Mouse (Mus musculus) gastrocnemius, postnatal 14 days (tissue): ENCODE data around the gene Clec10a. TPM values are rescaled to one million over a fixed set of nuclear protein-coding genes. Genes with fewer than 3 reads are reported as not detected.

Experiments used
- DNase-seq: peaks from one replicate; pipeline ENCODE4 v3.0.0; 2021; ENCODE audit warnings: mixed read lengths
- intact Hi-C: fragments of 180-260 bp; cut with DNase I; formaldehyde crosslinking; loops from one replicate; pipeline ENCODE4 v1.15.1; 2025; ENCODE audit warnings: low total_unique reads
- total RNA-seq, 2 experiments: library from RNA; stranded (reverse); gene quantifications; 2 replicates each; pipeline ENCODE4 v1.2.3; 2021

The Clec10a gene
- total RNA-seq, 2 experiments from 2014 or later, result 1.8 to 3.1 TPM

DNA sequence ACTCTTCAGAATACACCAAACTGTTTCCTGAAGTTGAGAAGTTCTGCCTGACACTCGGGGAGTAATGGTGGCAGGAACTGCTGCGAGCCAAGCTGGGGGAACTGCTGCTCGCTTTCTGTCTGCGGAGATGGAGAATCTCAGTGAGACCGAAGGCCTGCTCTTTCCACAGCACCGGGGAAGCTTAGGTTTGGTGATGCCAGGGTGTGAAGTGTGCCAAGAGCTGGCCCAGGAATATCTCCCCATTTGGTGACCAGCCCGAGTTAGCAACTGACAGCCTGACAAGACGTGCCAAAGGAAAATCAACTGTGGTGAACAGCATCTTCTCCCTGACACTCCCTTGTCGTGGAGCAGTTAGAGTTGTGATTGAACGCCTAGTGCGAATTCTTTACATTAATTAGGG lies 22.3 kb downstream of the Clec10a start:
- intact Hi-C loops, result no loop called here
- no peak for DNase-seq

DNA sequence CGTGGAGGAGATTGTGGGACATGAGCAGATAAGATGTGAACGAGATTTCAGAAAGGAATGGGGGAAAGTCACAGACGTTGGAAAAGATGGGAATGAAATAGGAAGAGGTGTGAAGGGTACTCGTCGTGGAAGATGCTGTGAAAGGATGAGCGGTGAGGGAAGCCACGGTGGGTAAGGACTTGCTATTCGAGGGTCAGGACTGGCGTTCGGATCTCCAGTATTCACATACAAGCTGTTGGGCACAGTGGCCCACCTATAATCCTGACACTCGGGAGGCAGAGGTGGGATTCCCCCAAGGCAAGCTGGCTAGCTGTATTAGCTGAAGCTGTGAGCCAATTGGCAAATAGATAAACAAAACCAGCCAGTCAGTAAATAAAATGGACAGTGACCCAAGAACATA lies 22.8 kb downstream of the Clec10a start:
- intact Hi-C loops, result no loop called here
- no peak for DNase-seq

DNA sequence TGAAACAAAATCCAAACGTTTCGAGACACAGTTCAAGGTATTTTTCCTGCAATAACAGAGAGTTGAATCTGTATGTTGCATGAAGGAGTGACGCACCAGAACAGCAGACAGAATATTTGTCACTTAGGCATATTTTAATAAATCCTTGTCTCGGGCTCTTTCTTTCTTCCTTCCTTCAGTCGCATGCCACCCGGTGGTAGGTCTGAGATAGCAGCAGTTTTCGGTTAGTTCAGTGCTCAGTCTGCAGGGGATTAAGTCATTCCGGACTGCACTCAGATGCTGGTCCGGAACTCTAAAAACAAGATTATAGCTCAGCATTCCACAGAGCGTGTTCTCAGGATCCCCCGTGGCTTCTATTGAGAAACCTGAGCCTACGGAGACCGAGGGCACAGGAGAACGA lies 23.4 kb downstream of the Clec10a start:
- intact Hi-C loops, result no loop called here
- no peak for DNase-seq

DNA sequence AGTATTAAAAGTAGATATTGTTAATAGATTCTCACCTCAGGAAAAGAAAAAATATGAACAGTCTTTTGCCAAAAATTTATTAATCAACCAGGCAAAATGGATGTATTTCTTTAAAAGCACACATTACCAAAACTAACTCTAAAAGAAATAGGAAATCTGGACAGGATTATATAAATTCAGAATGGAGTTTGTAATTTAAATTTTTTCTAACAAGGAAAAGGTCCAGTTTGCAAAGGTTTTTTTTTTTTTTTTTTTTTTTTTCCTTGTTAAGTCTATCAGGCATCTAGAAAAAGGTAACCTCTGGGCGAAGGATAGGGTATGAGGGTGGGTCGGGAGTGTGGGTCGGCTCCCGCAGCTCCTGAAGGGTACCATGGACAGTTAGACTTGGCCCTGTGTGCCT lies 24.5 kb downstream of the Clec10a start:
- no peak for DNase-seq
- intact Hi-C loops, result no loop called here

DNA sequence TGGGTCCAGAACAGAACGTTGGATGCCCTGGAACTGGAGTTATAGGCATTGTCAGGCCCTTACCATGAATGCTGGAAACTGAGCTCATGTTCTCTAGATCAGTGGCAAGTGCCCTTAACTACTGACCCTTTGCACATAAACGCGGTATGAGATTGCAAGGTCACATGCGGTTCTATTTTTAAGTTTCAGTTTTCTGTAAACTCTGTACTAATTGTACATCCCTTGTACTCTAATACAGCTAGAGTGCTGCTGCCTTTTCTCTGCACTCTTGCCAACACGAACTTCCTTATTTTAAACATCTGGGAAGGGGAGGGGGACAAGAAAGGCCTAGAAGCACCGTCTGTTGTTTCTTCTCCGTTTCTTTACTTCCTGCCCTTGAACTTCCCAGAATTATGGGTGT lies 29.1 kb downstream of the Clec10a start:
- no peak for DNase-seq
- intact Hi-C loops, result no loop called here

DNA sequence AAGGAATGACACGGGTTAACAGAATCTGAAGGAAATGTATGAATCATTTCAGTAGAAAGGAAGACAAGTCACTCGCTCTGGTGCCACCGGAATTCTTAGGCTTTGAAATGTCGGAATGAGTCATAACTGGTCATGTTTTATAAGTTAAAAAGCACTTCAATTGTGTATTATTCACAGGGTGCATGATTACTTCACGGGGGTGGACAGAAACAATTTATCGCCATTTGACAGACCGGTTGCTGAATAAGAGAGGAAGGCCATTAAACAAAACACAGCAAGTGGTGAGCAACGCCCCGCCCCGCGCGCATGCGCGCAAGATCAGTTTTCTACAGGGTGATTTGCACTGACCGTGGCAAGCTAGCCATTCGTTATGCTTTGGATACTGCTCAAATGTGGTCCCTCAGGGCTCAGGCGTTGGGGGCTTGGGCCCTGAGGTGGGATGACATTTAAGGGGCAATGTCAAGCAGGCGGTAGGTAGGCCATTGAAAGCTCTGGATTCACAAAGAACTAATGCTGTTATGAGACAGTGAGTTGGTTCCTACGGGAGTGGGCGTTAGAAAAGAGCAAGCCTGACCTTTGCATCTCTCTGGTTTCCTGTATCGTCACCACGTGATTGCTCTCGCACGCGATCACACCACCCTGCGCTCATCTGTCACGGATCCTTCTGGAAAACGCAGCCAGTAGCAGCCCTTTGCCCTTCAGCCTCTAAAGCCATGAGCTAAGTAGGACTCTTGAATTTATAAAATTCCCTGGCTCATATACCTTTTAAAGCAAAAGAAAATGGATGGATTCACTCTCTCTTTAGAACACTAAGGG lies 33.5 kb downstream of the Clec10a start:
- intact Hi-C loops, result no loop called here
- DNase-seq, result no peak

DNA sequence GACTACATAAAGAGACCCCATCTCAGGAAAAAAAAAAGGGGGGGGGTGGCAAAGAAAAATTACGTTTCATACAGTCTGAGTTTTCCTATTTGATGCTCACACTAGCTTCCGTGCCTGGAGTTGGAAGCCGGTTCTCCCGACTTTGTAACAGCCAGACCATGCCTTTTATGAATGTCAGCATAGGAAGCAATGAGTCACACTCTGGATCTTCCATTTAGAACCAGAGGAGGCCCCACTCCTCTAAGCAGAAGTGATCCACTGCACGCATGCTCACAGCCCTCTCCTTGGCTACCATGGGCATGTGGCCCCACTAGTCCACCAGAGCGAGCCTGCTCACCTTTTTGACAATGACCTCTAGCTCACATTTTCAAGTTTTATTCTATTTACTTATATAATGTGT lies 35.2 kb downstream of the Clec10a start:
- no peak for DNase-seq
- intact Hi-C loops, result no loop called here

DNA sequence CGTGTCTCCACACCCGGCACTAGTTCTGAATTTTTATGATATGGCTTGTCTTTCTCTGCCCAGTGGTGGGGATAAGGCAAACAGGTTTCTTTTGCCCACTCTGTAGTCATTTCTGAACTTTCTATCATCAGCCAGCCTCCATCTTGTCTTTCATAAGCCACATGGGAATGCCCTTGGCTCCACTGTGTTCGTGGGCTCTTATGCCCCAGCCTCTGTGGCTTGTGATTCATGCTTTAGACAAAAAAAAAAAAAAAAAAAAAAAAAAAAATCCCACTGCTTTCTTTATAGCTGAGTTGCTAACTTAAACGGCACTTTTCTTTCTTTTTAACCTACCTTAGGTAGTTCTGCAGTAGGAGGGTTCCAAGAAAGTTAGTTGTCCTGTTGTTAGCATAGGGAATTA lies 36.2 kb downstream of the Clec10a start:
- intact Hi-C loops, result no loop called here
- no peak for DNase-seq

DNA sequence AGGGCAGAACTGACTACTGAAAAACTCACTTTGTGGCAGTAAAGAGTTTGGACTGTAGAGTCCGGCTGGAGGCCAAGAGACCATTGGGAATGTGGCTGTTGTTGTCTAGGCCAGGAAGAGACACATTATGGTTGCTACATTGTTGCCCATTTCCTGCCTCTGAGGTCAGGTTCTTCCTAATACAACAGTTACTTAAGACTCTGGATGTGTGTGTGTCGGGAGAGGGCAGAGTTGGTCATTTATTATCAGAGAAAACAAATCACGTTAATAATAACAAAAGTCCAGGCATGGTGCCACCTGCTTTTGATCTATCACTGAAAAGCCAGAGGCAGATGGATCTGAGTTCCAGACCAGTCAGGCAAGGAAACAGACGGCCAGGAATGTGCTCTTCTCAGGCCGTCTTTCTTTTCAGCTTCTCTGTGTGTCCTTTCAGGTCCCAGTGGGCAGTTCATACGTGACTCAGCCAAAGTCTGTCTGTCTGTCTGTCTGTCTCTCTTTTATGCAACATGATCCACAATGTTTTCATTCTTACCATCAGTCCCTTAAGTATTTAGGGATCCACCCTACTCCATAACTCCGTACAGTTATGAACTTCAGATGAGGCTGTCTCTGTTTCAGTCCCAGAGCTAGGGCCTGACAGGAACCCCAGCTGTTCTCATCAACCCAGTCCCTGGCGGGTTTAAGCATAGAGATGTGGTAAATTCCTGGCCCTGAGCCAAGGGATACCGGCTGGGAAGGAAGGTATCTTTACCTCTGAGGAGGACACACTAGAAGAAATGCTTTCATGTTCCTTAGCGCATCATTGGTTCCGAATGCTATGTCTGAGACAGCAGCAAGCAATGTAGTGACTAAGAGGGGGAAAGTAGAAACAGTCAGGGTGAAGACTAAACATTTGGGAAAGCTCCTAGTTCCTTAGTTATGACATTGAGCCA lies 37.6 kb downstream of the Clec10a start:
- intact Hi-C loops, result no loop called here
- no peak for DNase-seq

DNA sequence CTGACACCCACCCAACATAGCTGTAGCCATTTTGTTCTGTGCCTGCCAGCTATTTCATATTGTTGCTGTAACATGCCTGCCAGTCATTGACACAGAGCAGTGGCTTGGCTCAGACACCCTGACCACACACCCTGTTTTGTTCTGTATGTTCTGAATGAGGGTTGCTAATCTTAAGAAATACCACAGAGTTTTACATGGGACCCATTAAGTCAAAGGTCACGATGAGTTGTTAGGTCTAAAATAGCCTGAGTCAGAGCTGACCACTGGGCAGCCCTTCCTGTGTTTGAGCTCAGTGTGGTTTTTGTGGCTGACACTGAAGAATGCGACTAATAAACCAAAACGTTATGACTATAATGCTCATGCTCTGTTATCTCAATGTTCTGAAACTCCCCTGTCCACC lies 42.3 kb downstream of the Clec10a start:
- no peak for DNase-seq
- intact Hi-C loops, result no loop called here

DNA sequence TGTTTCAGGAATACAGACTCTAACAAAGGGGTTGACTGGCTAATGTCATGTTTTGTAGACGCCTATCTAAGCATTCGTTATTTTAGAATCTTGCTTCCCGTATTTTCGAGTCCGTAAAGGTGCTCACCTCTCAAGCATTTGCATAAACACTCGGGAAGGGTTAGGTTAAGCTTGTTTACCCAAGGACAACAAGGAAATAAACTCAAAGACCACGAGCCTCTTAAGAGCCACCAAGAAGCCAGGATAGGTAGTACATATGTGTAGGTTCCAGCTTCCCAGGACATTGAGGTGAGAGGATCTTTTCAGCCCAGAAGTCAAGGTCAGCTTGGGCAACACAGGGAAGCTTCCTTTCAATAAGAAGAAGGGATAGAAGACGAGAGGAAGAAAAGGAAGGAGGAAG lies 43.1 kb downstream of the Clec10a start:
- DNase-seq, result no peak
- intact Hi-C loops, result no loop called here

DNA sequence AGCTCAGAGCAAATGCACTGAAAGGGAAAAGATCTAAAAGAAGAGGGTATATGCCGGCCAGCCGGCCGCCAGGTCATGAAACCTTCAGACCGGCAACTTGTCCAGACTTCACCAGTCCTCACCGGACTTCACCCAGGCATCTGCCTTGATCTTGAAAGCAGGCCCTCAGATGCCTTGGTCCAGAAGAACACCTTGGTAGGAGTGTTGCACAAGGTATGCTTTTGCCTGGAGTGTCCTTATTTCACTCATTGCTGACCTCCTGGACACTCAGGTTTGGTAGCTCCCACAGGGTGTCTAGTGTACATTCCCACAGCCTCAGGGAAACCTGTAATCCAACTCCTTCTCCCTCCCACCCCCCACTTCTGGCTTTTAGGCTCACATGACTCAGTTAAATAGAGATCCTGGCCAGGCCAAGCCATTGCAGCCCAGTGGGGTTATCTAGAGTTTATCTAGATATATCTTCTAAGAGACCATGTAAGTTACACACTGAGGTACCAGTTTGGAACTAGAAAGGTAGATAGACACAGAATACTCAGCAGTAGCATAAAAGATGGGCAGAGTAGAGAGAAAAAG lies 44.1 kb downstream of the Clec10a start:
- intact Hi-C loops, result loop anchor here (5.0 kb wide), 2 partner anchors 128 to 143 kb away; no protein-coding TSS in a partner anchor
- DNase-seq, result no peak

DNA sequence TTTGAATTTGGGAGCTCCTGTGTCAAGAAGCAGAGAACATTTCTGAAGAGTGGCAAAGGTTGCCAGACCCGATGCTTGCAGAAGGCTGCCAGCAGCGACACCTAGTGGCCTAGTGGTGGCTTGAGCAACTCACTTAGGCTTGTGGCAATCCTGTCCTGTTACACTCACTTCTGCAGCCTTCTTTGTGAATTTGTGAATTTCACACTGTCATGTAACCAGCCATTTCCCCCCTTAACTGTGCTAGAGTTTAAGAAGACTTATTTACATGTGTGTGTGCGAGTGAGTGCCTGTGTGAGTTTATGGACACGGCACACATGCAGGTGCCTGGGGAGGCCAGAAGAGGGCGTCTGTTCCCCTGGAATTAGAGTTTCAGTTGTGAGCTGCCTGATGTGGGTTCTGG lies 45.7 kb downstream of the Clec10a start:
- DNase-seq, result peak; percentile 85
- intact Hi-C loops, result loop anchor here (5.0 kb wide), 2 partner anchors 129 to 144 kb away; no protein-coding TSS in a partner anchor

DNA sequence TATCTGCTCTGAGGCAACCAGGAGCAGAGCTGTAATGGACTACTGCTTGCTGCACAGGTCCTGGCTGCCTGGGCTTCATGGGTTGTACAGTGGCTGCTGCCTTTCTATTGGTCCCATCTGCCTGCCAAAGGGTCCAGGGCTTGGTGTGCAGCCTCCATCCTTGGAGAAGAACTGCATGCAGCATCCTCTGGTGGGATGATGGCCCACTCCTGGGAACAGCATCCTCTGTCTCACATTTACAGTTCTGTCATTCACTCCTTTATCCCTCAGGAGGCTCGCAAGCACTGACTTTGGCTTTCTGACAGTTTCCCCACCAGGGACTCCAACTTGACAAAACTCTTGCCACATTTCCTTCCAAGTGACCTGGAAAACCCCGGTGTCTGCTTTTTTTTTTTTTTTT lies 50.8 kb downstream of the Clec10a start:
- DNase-seq, result no peak
- intact Hi-C loops, result no loop called here

DNA sequence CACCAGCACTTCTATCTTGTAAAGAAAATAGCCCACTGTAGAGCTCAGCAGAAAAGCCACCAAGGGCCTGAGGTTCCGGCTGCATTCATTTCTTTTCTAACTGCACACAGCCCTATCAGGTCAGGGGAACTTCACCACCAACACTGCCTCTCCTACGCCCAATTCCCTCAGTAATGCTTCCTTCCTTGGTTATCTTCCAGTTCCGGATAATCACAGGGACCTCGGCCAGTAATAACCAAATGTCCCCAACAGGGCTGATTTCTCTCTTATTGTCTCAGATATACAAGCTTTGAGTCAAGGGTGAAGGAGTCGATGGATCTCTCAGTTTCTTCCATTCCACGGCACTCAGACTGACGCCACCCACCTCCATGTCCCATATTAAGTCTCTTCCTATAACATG lies 51.3 kb downstream of the Clec10a start:
- intact Hi-C loops, result no loop called here
- no peak for DNase-seq

DNA sequence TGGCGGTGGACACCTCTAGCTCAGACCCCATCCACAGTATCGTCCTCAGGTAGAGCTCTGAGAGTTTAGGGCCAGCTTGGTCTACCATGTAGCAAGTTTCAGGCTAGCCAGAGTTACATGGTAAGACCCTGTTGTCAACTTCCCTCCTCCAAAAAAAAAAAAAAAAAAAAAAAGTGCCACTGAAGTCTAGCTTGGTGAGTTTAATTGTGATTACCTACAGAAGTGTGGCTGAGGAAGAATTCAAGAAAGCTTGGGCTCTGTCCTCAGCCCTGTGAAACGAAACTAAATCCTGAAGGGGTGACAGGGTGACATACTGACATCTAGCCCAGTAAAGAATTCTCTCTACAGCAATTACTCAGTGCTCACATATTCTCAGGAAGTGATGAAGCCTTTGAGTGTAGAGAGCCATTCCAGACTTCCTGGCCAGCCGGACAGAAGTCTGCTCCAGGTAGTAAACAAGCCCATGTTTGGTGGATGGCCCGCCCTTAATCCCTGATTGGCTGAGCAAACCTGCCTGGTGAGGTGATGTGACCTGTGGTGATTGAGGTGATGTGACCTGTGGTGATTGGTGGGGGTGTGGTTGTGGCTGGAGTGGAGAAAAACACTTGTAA lies 52.9 kb downstream of the Clec10a start:
- intact Hi-C loops, result no loop called here
- DNase-seq, result no peak

DNA sequence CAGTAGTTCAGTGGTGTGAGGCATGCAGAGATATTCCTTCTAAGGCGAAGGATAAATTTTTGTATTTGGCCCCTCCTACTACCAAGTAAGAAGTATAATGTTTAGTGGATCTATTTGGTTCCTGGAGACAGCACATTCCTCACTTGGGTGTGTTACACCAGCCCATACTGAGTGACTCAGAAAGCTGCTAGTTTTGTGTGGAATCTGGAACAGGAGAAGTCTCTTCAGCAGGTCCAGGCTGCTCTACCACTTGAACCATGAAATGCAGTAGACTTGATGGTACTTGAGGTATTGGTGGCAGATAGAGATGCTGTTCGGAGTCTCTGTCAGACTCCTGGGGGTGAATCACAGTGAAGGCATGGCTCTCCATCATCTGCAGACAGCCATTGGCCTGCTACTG lies 54.7 kb downstream of the Clec10a start:
- intact Hi-C loops, result loop anchor here (5.0 kb wide), 1 partner anchor 133 kb away; no protein-coding TSS in a partner anchor
- no peak for DNase-seq

DNA sequence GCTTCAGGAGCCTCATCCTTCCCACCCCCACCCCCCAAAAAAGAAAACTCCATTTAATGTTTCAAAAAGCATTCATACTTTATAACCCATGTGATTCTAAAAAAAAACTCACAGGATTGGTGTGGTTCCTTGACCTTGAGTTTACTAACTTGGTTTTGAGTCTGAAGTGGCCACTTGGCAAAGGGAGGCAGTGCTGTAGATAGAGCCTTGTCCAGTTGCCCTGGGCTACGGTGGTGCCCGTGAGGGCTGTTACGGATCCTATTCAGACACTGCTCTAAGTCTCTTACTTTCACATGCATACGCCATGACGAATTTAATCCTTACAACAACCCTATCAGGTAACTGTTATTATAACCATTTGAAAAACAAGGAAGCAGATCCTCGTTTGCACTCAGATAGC lies 56.0 kb downstream of the Clec10a start:
- intact Hi-C loops, result loop anchor here (5.0 kb wide), 1 partner anchor 135 kb away; no protein-coding TSS in a partner anchor
- no peak for DNase-seq

DNA sequence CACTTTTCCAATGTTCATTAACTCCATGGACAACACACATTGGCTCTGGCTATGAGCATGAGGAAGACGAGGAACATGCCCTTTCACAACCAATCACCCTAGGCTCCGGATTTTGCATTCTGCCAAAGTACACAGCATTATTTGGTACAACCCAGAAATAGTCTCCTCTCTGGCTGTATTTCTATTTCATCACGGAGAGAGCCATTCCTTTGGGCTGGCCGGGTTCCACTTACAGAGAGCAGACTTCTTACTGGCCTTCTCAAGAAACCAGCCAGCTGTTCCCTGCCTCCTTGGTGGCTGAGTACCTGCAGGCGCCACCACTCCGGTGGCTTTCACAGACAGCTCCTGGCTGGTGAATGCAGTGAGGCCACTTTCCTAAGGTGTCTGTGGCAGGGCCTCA lies 56.4 kb downstream of the Clec10a start, which contains the start of gene Slc16a11:
Gene Slc16a11 (plus strand): TSS at position 330 of the 400 bp plus-strand sequence.
- DNase-seq, result no peak
- intact Hi-C loops, result loop anchor here (5.0 kb wide), 1 partner anchor 135 kb away; no protein-coding TSS in a partner anchor

DNA sequence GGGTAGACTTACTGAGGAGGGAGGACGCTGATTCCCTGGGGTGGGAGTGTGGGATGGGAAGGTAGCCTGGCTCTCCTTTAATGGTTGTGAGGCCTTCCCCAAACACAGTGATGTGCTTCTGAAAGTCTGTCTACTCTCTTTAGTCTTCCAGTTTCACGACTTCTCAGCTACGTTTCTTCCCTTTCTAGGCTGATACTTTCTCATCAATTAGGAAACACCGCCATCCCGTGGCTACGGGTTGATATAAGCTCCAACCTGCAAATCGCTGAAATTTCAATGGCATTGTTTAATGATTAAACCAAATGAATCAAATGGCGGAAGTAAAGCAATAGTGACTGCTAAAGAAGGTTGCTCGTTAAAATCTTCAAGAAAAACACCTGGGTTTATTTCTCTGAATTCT lies 56.9 kb downstream of the Clec10a start:
- DNase-seq, result no peak
- intact Hi-C loops, result loop anchor here (5.0 kb wide), 1 partner anchor 136 kb away; no protein-coding TSS in a partner anchor
